22 mouse cellular contexts compared by ENCODE assay signal in the genomic region with DNA sequence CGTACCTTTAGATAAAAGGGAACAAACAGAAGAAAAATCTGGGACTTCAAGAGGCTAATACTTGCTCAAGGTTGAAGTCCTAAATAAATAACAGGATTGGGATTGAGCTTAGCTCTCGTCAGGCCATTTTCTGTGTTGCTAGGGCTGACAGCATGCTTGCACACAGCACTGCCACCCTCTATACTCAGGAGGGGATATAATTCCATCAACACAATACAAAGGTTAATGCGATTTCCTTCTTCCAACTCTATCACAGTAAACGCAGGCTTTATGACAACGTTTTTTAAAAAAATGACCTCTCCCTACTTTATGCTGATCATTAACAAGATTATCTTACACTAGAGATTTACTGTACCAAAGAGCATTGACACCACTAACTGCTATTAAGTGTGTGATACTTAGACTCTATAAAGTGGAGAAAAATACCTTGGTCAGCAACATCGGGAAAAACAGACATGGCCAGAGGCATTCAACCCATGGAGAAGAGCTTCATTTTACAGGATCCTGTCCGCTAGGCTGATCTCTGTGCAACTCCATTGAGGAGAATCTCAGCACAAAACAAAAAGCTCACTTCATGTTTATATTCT.
DNase-seq lines count a peak whose midpoint lies in the region; ATAC-seq and TF ChIP-seq lines count a peak whose summit lies in the region.
"Had no signal": no experiment of that assay in that cellular context is flagged by ENCODE, and none has a peak within 500 bp of the region (broad histone marks: within the 10 kb centered on the region; RNA-seq: fewer than 3 reads in every experiment).

No protein-coding gene starts in this region.

- no peak overlapping the region for H3K4me3 ChIP-seq in midbrain, embryonic 11.5 days (ENCODE audit: low read depth, low read length)
- no peak overlapping the region for H3K4me3 ChIP-seq in midbrain, embryonic 16.5 days (ENCODE audit: low read depth, low read length)
- H3K4me3 ChIP-seq in intestine, embryonic 15.5 days (replicated peaks): no peak overlapping the region
- no peak overlapping the region for H3K4me3 ChIP-seq in intestine, embryonic 16.5 days (ENCODE audit: low read length)
- no peak overlapping the region for H3K4me3 ChIP-seq in intestine, postnatal 0 days (ENCODE audit: low read depth, low read length)
- no peak overlapping the region for H3K4me3 ChIP-seq in lung, postnatal 0 days (ENCODE audit: low read depth, low read length)

- H3K27me3 ChIP-seq in midbrain, embryonic 11.5 days (ENCODE audit: control insufficient read depth, insufficient read depth, low read length): no peaks in the 10 kb centered on the region
- H3K27me3 ChIP-seq in midbrain, embryonic 16.5 days (ENCODE audit: control insufficient read depth, insufficient read depth, low read depth, low read length): no peaks in the 10 kb centered on the region
- no peaks in the 10 kb centered on the region for H3K27me3 ChIP-seq in intestine, embryonic 15.5 days (replicated peaks)
- H3K27me3 ChIP-seq in intestine, embryonic 16.5 days (replicated peaks; ENCODE audit: control insufficient read depth, insufficient read depth, low read length): no peaks in the 10 kb centered on the region
- H3K27me3 ChIP-seq in intestine, postnatal 0 days (replicated peaks; ENCODE audit: control insufficient read depth, insufficient read depth, low read length): no peaks in the 10 kb centered on the region
- H3K27me3 ChIP-seq in lung, postnatal 0 days (replicated peaks; ENCODE audit: insufficient read depth, low read length): no peaks in the 10 kb centered on the region
- H3K27me3 ChIP-seq: CH12.LX, Patski had no signal

- H3K9me3 ChIP-seq in midbrain, embryonic 11.5 days (ENCODE audit: control insufficient read depth, low read length): no peaks in the 10 kb centered on the region
- H3K9me3 ChIP-seq in midbrain, embryonic 16.5 days (replicated peaks; ENCODE audit: control insufficient read depth, low read length, poor library complexity, severe bottlenecking): no peaks in the 10 kb centered on the region
- no peaks in the 10 kb centered on the region for H3K9me3 ChIP-seq in intestine, embryonic 15.5 days
- no peaks in the 10 kb centered on the region for H3K9me3 ChIP-seq in intestine, embryonic 16.5 days (ENCODE audit: control insufficient read depth, low read length)
- H3K9me3 ChIP-seq in intestine, postnatal 0 days (ENCODE audit: control insufficient read depth): no peaks in the 10 kb centered on the region
- H3K9me3 ChIP-seq in lung, postnatal 0 days (ENCODE audit: low read length): no peaks in the 10 kb centered on the region

- H3K27ac ChIP-seq in midbrain, embryonic 11.5 days (ENCODE audit: low read depth, low read length): no peak overlapping the region
- no peak overlapping the region for H3K27ac ChIP-seq in midbrain, embryonic 16.5 days (ENCODE audit: low read length)
- no peak overlapping the region for H3K27ac ChIP-seq in intestine, embryonic 15.5 days
- no peak overlapping the region; the same call in 1 of the 2 replicates for H3K27ac ChIP-seq in intestine, embryonic 16.5 days (ENCODE audit: low read length)
- H3K27ac ChIP-seq in intestine, postnatal 0 days (ENCODE audit: low read depth, low read length): no peak overlapping the region
- H3K27ac ChIP-seq in lung, postnatal 0 days (ENCODE audit: low read length): no peak overlapping the region

- no peaks in the 10 kb centered on the region for H3K36me3 ChIP-seq in midbrain, embryonic 11.5 days (ENCODE audit: control insufficient read depth, insufficient read depth, low read length)
- no peaks in the 10 kb centered on the region for H3K36me3 ChIP-seq in midbrain, embryonic 16.5 days (ENCODE audit: control insufficient read depth, insufficient read depth, low read length)
- no peaks in the 10 kb centered on the region for H3K36me3 ChIP-seq in intestine, embryonic 15.5 days
- H3K36me3 ChIP-seq in intestine, embryonic 16.5 days (ENCODE audit: control insufficient read depth, insufficient read depth, low read length): no peaks in the 10 kb centered on the region
- no peaks in the 10 kb centered on the region for H3K36me3 ChIP-seq in intestine, postnatal 0 days (ENCODE audit: control insufficient read depth, insufficient read depth)
- H3K36me3 ChIP-seq in lung, postnatal 0 days (ENCODE audit: insufficient read depth, low read length): no peaks in the 10 kb centered on the region
- H3K36me3 ChIP-seq: G1E had no signal

- H3K4me2 ChIP-seq in midbrain, embryonic 11.5 days: no peak overlapping the region
- no peak overlapping the region for H3K4me2 ChIP-seq in midbrain, embryonic 16.5 days (ENCODE audit: low read length)
- no peak overlapping the region for H3K4me2 ChIP-seq in intestine, embryonic 15.5 days (replicated peaks)
- H3K4me2 ChIP-seq in intestine, embryonic 16.5 days (ENCODE audit: low read depth, low read length): no peak overlapping the region
- no peak overlapping the region for H3K4me2 ChIP-seq in intestine, postnatal 0 days (replicated peaks; ENCODE audit: low read depth)
- H3K4me2 ChIP-seq in lung, postnatal 0 days (replicated peaks; ENCODE audit: low read depth, low read length): no peak overlapping the region

- no peak for ATAC-seq in midbrain, embryonic 11.5 days (ENCODE audit: low FRiP score)
- ATAC-seq in midbrain, embryonic 16.5 days: no peak
- ATAC-seq in intestine, embryonic 15.5 days: peak; percentile 93
- peak; percentile 96 for ATAC-seq in intestine, embryonic 16.5 days
- peak; percentile 97 for ATAC-seq in intestine, postnatal 0 days
- ATAC-seq in lung, postnatal 0 days: no peak
- ATAC-seq: activated CD4-positive, CD25-positive, alpha-beta regulatory T cell, adult 4 months; CD4-positive, CD25-positive, alpha-beta regulatory T cell, adult 4 months; Patski had no signal

- peak; percentile 64 for DNase-seq in midbrain, embryonic 11.5 days (ENCODE audit: low spot score, missing footprints)
- DNase-seq in lung, postnatal 0 days (ENCODE audit: low spot score): no peak
- no peak for DNase-seq in spleen, postnatal 4 days (ENCODE audit: low spot score in 2 of 2)
- no peak for DNase-seq in layer of hippocampus, postnatal 10 days (ENCODE audit: low spot score in 2 of 2)
- DNase-seq: adrenal gland, adult 2 months; adrenal gland, adult 8-10 months; adrenal gland, postnatal 10 days; adrenal gland, postnatal 14 days; adrenal gland, postnatal 25 days; adrenal gland, postnatal 36 days; B cell, adult 2 months; cerebellum, adult 11 months; cerebellum, adult 11-12 months had no signal

- H3K4me1 ChIP-seq in midbrain, embryonic 11.5 days (ENCODE audit: control insufficient read depth, insufficient read depth, low read length): no peaks in the 10 kb centered on the region
- H3K4me1 ChIP-seq in midbrain, embryonic 16.5 days (ENCODE audit: control insufficient read depth, insufficient read depth, low read length): no peaks in the 10 kb centered on the region
- no peaks in the 10 kb centered on the region for H3K4me1 ChIP-seq in intestine, embryonic 15.5 days (replicated peaks)
- no peaks in the 10 kb centered on the region for H3K4me1 ChIP-seq in intestine, embryonic 16.5 days (ENCODE audit: control insufficient read depth, insufficient read depth, low read length)
- no peaks in the 10 kb centered on the region for H3K4me1 ChIP-seq in intestine, postnatal 0 days (replicated peaks; ENCODE audit: control insufficient read depth, insufficient read depth, low read length)
- no peaks in the 10 kb centered on the region for H3K4me1 ChIP-seq in lung, postnatal 0 days (ENCODE audit: insufficient read depth, low read depth, low read length)

- H3K9ac ChIP-seq in midbrain, embryonic 11.5 days (ENCODE audit: low read length): no peak overlapping the region
- H3K9ac ChIP-seq in midbrain, embryonic 16.5 days (ENCODE audit: low read depth, low read length): no peak overlapping the region
- H3K9ac ChIP-seq in intestine, embryonic 15.5 days: no peak overlapping the region
- H3K9ac ChIP-seq in intestine, embryonic 16.5 days (ENCODE audit: low read depth, low read length): no peak overlapping the region
- H3K9ac ChIP-seq in intestine, postnatal 0 days (ENCODE audit: low read depth, low read length): no peak overlapping the region
- H3K9ac ChIP-seq in lung, postnatal 0 days (replicated peaks; ENCODE audit: low read depth): no peak overlapping the region

- TF ChIP-seq EP300 in lung, postnatal 0 days (IDR thresholded peaks at IDR 0.05): no peak

- no peak for TF ChIP-seq CTCF in intestine, postnatal 0 days (IDR thresholded peaks at IDR 0.05; ENCODE audit: low read depth)
- no peak for TF ChIP-seq CTCF in lung, postnatal 0 days (IDR thresholded peaks at IDR 0.05)

- WGBS in midbrain, embryonic 11.5 days: 83% methylated on average over 7 of the region's 7 CpGs
- 65% methylated on average over 7 of the region's 7 CpGs for WGBS in midbrain, embryonic 16.5 days
- WGBS in intestine, embryonic 15.5 days: 69% methylated on average over 7 of the region's 7 CpGs
- WGBS in intestine, embryonic 16.5 days: 62% methylated on average over 7 of the region's 7 CpGs
- WGBS in intestine, postnatal 0 days: 47% methylated on average over 7 of the region's 7 CpGs
- WGBS in lung, postnatal 0 days: 66% methylated on average over 7 of the region's 7 CpGs

Comparison
In these comparisons a context has a peak if more than half of its experiments do, and no peak if none do; other contexts are left out.
1. ATAC-seq: peak in intestine, embryonic 15.5 days (single experiment), intestine, embryonic 16.5 days (single experiment) and intestine, postnatal 0 days (single experiment); none in midbrain, embryonic 11.5 days (single experiment), midbrain, embryonic 16.5 days (single experiment) and lung, postnatal 0 days (single experiment).